Mouse (Mus musculus): ENCODE results near the gene Coro1c.

DNA sequence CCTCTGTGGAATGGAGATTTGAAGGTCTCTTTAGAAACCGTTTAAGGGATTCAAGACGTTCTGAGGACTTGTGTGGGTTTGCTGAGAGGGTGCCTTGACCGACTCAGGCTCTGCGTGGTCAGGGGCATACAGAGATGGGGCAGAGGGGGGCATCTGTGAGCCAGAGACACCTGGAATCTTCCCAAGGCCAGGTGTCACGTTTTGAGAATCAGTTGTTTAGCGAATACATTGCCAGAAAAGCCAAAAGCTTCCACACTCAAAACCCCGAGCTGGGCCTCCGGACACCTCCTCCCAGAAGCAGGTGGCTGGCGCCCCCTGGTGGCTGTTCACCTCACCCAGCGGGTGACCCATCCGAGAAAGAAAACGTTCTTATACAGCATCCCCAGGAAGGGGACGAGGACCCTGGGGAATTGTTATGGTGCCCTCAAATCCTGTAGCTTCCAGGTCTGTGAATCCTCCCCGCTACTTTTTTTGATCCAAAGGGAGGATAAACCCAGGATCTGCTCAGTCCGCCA, 92.9 kb downstream of the Coro1c start:
- TF ChIP-seq CTCF (IDR thresholded peaks at IDR 0.05; ENCODE audit: borderline replicate concordance, extremely low read depth, insufficient read depth, insufficient read length) (peak; percentile 92), POLR2A (IDR thresholded peaks at IDR 0.05; ENCODE audit: borderline replicate concordance, extremely low read depth, insufficient read depth, insufficient read length, poor library complexity, severe bottlenecking) (no peak)
